Mouse (Mus musculus) hindbrain, embryonic 12.5 days (tissue): ENCODE measurements at regions not wholly inside any gene's neighbourhood (a gene's known extent, or its start where the extent isn't known, plus 50 kb on each side); places are given as distances from the start of the nearest gene placed in this dataset.
"Not testable (repeated sequence)": the region's sequence is repeated elsewhere in the genome, so short reads cannot be mapped to it uniquely, and the experiment has no call there.

Source experiments
- ATAC-seq: fragments of 200-750 bp; cut with Nextera tagmentation; 2 replicates; pipeline ENCODE4 v1.8.0; 2017; ENCODE audit warnings: moderate TSS enrichment; ENCODE audit not compliant: low FRiP score
- H3K27ac ChIP-seq: fragments of 300-500 bp; sonication (generic); 2 replicates; pipeline ENCODE4 v1.5.1; 2016; ENCODE audit warnings: mild to moderate bottlenecking
- H3K27me3 ChIP-seq: fragments of 300-500 bp; sonication (generic); 2 replicates; pipeline ENCODE4 v1.6.1; 2016; ENCODE audit warnings: mild to moderate bottlenecking
- H3K36me3 ChIP-seq: fragments of 300-500 bp; sonication (generic); 2 replicates; pipeline ENCODE4 v1.6.1; 2016; ENCODE audit warnings: mild to moderate bottlenecking
- H3K4me1 ChIP-seq: fragments of 300-500 bp; sonication (generic); 2 replicates; pipeline ENCODE4 v1.6.1; 2016
- H3K4me2 ChIP-seq: fragments of 300-500 bp; sonication (generic); replicated peaks from 2 replicates; pipeline ENCODE4 v1.6.1; 2016; ENCODE audit warnings: mild to moderate bottlenecking
- H3K4me3 ChIP-seq: fragments of 300-500 bp; sonication (generic); 2 replicates; pipeline ENCODE4 v1.5.1; 2016; ENCODE audit warnings: mild to moderate bottlenecking
- H3K9ac ChIP-seq: fragments of 300-500 bp; sonication (generic); 2 replicates; pipeline ENCODE4 v1.6.1; 2016; ENCODE audit warnings: mild to moderate bottlenecking, moderate library complexity
- H3K9me3 ChIP-seq: fragments of 300-500 bp; sonication (generic); replicated peaks from 2 replicates; pipeline ENCODE4 v1.6.1; 2016; ENCODE audit warnings: mild to moderate bottlenecking
- WGBS: fragments of 180-500 bp; shearing (Covaris S2); methylation state at CpG from one replicate; pipeline ENCODE4 v1.1.7; 2016; 5-methylcytosine and 5-hydroxymethylcytosine counted together

GRCm38 (mm10) chr1:124517543-124518171, 472.3 kb upstream of the Dpp10 start:
- WGBS = 86% methylated on average over 3 of the region's 3 CpGs
- Histone ChIP-seq H3K36me3 (no peaks in the 10 kb centered on the region), H3K4me3 (no peak overlapping the region), H3K27ac (no peak overlapping the region), H3K9ac (no peak overlapping the region), H3K4me1 (no peaks in the 10 kb centered on the region), H3K27me3 (no peaks in the 10 kb centered on the region), H3K4me2 (no peak overlapping the region), H3K9me3 (no peaks in the 10 kb centered on the region)
- ATAC-seq = no peak

- H3K27me3 ChIP-seq = no peaks in the 10 kb centered on the region
- 89% methylated on average over 7 of the region's 7 CpGs for WGBS
- no peak overlapping the region for H3K4me2 ChIP-seq
- H3K4me1 ChIP-seq = no peaks in the 10 kb centered on the region
- no peak for ATAC-seq
- no peaks in the 10 kb centered on the region for H3K36me3 ChIP-seq
- no peaks in the 10 kb centered on the region for H3K9me3 ChIP-seq
- no peak overlapping the region for H3K4me3 ChIP-seq
- H3K9ac ChIP-seq = no peak overlapping the region
- no peak overlapping the region for H3K27ac ChIP-seq
These were observed 465.1 kb upstream of the Dpp10 start for GRCm38 (mm10) chr1:124510492-124510891.

GRCm38 (mm10) chr1:124488456-124488855, 443.1 kb upstream of the Dpp10 start:
- Histone ChIP-seq H3K4me2 (no peak overlapping the region), H3K27ac (no peak overlapping the region), H3K9me3 (no peaks in the 10 kb centered on the region), H3K27me3 (no peaks in the 10 kb centered on the region), H3K4me3 (no peak overlapping the region), H3K36me3 (no peaks in the 10 kb centered on the region), H3K9ac (no peak overlapping the region), H3K4me1 (no peaks in the 10 kb centered on the region)
- ATAC-seq = no peak

GRCm38 (mm10) chr1:124487965-124488364, 442.6 kb upstream of the Dpp10 start:
- Histone ChIP-seq H3K36me3 (no peaks in the 10 kb centered on the region), H3K4me3 (no peak overlapping the region), H3K27me3 (no peaks in the 10 kb centered on the region), H3K4me2 (no peak overlapping the region), H3K4me1 (no peaks in the 10 kb centered on the region), H3K9me3 (no peaks in the 10 kb centered on the region), H3K27ac (no peak overlapping the region), H3K9ac (no peak overlapping the region)
- ATAC-seq = no peak

GRCm38 (mm10) chr1:124450128-124450527, 404.8 kb upstream of the Dpp10 start:
- Histone ChIP-seq H3K36me3 (no peaks in the 10 kb centered on the region), H3K27me3 (no peaks in the 10 kb centered on the region), H3K9ac (no peak overlapping the region), H3K4me2 (no peak overlapping the region), H3K9me3 (no peaks in the 10 kb centered on the region), H3K27ac (no peak overlapping the region), H3K4me3 (no peak overlapping the region), H3K4me1 (no peaks in the 10 kb centered on the region)
- 37% methylated on average over 1 of the region's 1 CpGs for WGBS
- no peak for ATAC-seq

- WGBS = 86% methylated on average over 1 of the region's 1 CpGs
- no peaks in the 10 kb centered on the region for H3K36me3 ChIP-seq
- ATAC-seq = no peak
- no peaks in the 10 kb centered on the region for H3K4me1 ChIP-seq
- H3K27ac ChIP-seq = no peak overlapping the region
- no peak overlapping the region for H3K9ac ChIP-seq
- no peak overlapping the region for H3K4me3 ChIP-seq
- no peaks in the 10 kb centered on the region for H3K27me3 ChIP-seq
- no peak overlapping the region for H3K4me2 ChIP-seq
- H3K9me3 ChIP-seq = no peaks in the 10 kb centered on the region
These were observed 394.2 kb upstream of the Dpp10 start for GRCm38 (mm10) chr1:124439526-124439925.

GRCm38 (mm10) chr1:124435850-124436249, 390.5 kb upstream of the Dpp10 start:
- no peak overlapping the region for H3K4me3 ChIP-seq
- no peaks in the 10 kb centered on the region for H3K27me3 ChIP-seq
- no peak overlapping the region for H3K9ac ChIP-seq
- ATAC-seq = no peak
- no peaks in the 10 kb centered on the region for H3K9me3 ChIP-seq
- no peak overlapping the region for H3K4me2 ChIP-seq
- H3K4me1 ChIP-seq = no peaks in the 10 kb centered on the region
- H3K27ac ChIP-seq = no peak overlapping the region
- no peaks in the 10 kb centered on the region for H3K36me3 ChIP-seq

- Histone ChIP-seq H3K9me3 (no peaks in the 10 kb centered on the region), H3K27me3 (no peaks in the 10 kb centered on the region), H3K4me2 (no peak overlapping the region), H3K36me3 (no peaks in the 10 kb centered on the region), H3K4me1 (no peaks in the 10 kb centered on the region), H3K9ac (no peak overlapping the region), H3K4me3 (no peak overlapping the region), H3K27ac (no peak overlapping the region)
- no peak for ATAC-seq
- WGBS = 90% methylated on average over 4 of the region's 4 CpGs
These were observed 384.2 kb upstream of the Dpp10 start for GRCm38 (mm10) chr1:124429583-124429982.

- Histone ChIP-seq H3K9ac (no peak overlapping the region), H3K4me1 (no peaks in the 10 kb centered on the region), H3K36me3 (no peaks in the 10 kb centered on the region), H3K27me3 (no peaks in the 10 kb centered on the region), H3K27ac (no peak overlapping the region), H3K9me3 (no peaks in the 10 kb centered on the region), H3K4me2 (no peak overlapping the region), H3K4me3 (no peak overlapping the region)
- ATAC-seq = no peak
- 67% methylated on average over 4 of the region's 4 CpGs for WGBS
These were observed 371.4 kb upstream of the Dpp10 start for GRCm38 (mm10) chr1:124416762-124417161.

- no peaks in the 10 kb centered on the region for H3K27me3 ChIP-seq
- H3K36me3 ChIP-seq = no peaks in the 10 kb centered on the region
- H3K9me3 ChIP-seq = no peaks in the 10 kb centered on the region
- WGBS = 61% methylated on average over 2 of the region's 2 CpGs
- no peaks in the 10 kb centered on the region for H3K4me1 ChIP-seq
- no peak overlapping the region for H3K4me2 ChIP-seq
- no peak overlapping the region for H3K4me3 ChIP-seq
- H3K27ac ChIP-seq = no peak overlapping the region
- no peak overlapping the region for H3K9ac ChIP-seq
- no peak for ATAC-seq
These were observed 364.9 kb upstream of the Dpp10 start for GRCm38 (mm10) chr1:124410236-124410635.

- no peak for ATAC-seq
- Histone ChIP-seq H3K36me3 (no peaks in the 10 kb centered on the region), H3K27ac (no peak overlapping the region), H3K4me3 (no peak overlapping the region), H3K9ac (no peak overlapping the region), H3K4me1 (no peaks in the 10 kb centered on the region), H3K27me3 (no peaks in the 10 kb centered on the region), H3K4me2 (no peak overlapping the region), H3K9me3 (no peaks in the 10 kb centered on the region)
- WGBS = 75% methylated on average over 3 of the region's 3 CpGs
These were observed 364.4 kb upstream of the Dpp10 start for GRCm38 (mm10) chr1:124409781-124410180.

GRCm38 (mm10) chr1:124369604-124370003, 324.2 kb upstream of the Dpp10 start:
- 25% methylated on average over 4 of the region's 4 CpGs for WGBS
- Histone ChIP-seq H3K9me3 (no peaks in the 10 kb centered on the region), H3K4me1 (no peaks in the 10 kb centered on the region), H3K27me3 (no peaks in the 10 kb centered on the region), H3K4me3 (no peak overlapping the region), H3K4me2 (no peak overlapping the region), H3K27ac (no peak overlapping the region), H3K9ac (no peak overlapping the region), H3K36me3 (no peaks in the 10 kb centered on the region)
- ATAC-seq = no peak

GRCm38 (mm10) chr1:124348491-124348890, 303.1 kb upstream of the Dpp10 start:
- H3K9ac ChIP-seq, H3K9me3 ChIP-seq, H3K36me3 ChIP-seq, H3K4me3 ChIP-seq, H3K27ac ChIP-seq, ATAC-seq, H3K4me2 ChIP-seq, H3K27me3 ChIP-seq, H3K4me1 ChIP-seq: not testable (repeated sequence)
- WGBS = 46% methylated on average over 1 of the region's 1 CpGs
